Mouse (Mus musculus): Measurements from ENCODE around the gene Tbx2.

Tbx2 gene

DNA sequence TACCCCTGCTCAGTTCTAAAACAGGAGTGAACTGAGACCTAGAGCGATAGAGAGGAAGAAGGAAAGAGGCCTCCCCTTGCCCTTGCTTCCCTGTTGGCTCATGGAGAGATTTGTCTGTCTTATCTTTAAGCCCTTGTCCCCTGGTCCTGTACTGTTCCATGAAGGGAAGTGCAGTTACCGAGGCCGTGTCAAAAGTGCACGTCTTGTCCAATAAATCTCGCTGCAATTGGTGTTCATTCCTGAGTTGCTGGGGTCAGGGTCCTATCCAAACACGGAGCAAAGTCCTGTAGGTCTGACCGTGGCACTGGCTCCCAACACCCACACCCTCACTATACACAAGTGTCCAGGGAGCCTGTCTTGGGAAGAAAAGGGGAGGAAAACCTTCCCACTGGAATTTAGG, 6.5 kb upstream of the Tbx2 start:
- DNase-seq (ENCODE audit: low spot score) = no peak

DNA sequence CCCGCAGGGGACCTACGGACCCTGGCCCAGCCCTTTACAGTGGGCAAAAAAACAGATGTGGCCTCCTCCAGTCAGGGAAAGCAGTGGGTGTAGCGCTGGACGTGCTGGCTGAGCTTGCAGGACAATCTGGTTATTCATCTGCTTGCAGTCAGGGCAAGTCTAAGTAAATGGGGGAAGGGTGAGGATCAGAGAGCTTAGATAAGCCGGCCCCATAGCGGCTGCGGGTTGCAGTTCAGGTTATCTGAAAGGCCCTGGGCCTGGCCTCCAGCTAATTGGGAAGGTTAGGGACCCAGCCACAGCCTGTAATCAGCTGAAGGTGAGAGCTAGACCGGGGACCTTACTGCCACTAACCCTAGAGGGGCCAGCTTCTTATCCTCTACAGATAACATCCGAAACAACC, 5.0 kb upstream of the Tbx2 start:
- no peak for DNase-seq (ENCODE audit: low spot score)

DNA sequence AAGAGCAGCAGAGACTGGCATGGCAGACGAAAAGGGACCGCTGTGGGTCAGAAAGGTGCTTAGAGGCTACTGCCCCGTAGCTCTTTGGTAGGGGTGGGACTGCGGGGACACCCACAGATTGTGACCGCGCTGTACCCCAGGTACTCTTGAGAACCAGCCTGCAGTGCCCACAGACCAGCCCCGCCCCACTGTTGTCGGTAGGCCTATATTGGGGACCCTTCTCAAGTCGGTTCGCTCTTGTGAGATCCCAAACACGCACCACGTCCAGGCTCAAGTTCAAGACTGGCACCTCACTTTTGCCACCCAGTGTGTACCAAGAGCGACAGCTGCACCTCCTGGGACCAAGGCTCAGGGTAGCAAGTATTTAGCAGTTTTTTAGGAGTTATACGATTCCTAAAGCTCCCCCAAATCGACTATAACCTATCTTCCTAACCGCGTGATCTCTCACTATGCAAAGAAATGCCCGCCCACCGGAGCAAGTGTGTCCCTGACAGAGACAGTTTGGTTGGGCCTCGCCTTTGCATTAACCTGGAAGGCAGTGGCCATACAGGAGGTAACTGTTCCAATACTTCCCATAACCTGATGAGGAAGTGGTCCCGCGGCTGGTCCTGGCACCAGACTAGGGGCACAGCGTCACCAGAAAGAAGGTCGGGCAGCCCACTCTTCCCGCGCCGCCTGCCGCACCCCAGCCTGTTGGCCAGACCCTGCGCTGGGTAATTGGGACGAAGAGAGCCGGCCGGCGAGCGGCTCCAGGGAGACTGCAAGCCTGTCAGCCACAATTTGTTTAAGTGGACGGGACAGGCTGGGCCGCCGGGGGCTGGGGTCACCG, 3.4 kb upstream of the Tbx2 start:
- DNase-seq (ENCODE audit: low spot score) = no peak

DNA sequence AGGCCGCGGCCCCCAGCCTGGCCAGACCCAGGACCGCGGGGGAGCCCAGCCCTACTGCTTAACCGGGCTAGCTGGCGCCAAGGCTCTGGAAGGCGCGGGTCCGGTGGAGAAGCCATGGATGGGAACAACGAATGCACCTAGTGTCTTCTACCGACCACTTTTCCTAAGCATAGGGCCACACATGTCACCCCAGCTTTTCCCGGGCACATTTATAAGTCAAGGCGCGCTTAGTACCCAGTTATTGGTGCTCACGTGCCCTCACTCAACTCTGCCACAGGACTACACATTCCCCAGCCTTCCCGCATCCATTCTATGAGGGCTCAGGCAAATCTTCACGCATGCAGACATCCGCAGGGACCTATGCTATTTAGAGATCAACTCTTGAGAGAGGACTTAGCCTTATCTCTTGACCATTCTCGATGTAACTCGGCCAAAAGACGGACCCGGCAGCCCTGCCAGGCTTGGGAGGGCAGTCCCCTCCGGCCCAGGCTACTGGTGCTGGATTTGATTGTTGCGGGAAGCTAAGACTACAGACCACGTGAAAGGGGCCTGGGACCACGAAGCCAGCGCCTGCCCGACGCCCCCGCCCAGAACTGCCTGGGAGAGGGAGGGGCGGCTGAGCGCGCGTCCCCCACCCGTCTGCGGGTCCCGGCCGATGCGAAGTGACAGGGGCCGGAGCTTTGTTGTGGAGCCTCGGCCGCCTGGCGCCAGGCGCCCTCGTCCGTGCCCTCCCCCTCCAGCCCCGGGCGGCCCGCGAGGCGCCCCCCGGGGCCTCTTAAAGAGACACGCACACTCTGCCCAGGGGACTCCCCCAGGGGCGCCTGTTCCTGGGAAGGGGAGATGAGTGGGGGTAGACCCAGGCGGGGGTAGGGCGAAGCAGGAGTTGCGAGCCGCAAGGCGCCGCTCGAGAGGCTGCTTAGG, 2.6 kb upstream of the Tbx2 start:
- no peak for DNase-seq (ENCODE audit: low spot score)

DNA sequence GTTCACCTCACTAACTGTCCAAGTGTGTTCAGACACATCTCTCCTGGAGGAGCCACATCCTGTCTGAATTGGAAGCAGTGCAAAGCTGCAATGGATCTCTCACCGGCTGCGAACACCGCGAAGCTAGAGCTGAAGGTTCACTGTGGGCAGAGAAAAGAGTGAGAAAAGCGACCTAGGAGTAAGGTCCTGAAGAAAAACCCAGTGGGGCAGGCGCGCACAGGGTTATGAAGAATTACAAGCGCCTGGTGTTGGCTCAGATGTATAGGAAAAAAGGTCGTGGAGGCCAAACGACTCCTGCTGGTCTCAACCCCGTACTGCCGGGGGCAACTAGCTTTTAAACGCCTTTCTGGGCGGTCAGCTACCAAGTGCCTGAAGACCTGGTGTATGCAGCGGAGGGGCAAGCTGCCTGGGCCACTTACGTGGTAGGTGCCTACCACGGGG, 1.4 kb upstream of the Tbx2 start:
- DNase-seq (ENCODE audit: low spot score) = no peak

DNA sequence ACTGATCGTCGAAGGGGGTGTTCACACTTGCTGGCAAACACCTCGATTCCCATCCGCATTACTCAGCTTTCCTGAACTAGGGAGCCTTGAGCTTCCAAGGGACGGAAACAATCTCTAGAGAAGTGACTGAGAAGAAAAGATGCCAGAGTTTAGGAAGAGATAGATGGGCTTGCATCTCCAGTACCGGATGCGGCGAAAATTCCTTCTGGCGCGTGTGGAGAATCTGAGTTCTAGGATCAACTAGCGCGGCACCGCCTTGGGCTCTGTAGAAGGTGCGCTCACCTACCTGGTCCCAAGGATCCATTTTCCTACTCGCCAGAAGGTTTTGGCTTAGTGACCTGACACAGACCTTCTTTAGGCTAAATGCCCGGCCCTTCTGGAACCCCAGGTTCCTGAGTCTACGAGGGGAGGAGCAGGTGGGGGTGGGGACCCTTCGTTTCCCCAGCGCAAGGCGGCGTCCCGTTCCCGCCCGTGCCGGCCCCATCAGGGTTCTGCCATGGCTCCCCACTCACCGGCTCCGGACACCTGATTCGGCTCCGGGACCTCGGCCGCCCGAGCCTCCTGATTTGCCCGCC, 608 bp upstream of the Tbx2 start:
- DNase-seq (ENCODE audit: low spot score) = no peak

DNA sequence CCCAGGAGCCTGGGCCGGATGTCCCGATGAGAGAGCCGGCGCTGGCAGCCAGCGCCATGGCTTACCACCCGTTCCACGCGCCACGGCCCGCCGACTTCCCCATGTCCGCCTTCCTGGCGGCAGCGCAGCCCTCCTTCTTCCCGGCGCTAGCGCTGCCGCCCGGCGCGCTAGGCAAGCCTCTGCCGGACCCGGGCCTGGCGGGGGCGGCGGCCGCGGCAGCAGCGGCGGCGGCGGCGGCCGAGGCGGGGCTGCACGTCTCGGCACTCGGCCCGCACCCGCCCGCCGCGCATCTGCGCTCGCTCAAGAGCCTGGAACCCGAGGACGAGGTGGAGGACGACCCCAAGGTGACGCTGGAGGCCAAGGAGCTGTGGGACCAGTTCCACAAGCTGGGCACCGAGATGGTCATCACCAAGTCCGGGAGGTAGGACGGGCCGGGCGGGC, 750 bp downstream of the Tbx2 start:
- no peak for DNase-seq (ENCODE audit: low spot score)

DNA sequence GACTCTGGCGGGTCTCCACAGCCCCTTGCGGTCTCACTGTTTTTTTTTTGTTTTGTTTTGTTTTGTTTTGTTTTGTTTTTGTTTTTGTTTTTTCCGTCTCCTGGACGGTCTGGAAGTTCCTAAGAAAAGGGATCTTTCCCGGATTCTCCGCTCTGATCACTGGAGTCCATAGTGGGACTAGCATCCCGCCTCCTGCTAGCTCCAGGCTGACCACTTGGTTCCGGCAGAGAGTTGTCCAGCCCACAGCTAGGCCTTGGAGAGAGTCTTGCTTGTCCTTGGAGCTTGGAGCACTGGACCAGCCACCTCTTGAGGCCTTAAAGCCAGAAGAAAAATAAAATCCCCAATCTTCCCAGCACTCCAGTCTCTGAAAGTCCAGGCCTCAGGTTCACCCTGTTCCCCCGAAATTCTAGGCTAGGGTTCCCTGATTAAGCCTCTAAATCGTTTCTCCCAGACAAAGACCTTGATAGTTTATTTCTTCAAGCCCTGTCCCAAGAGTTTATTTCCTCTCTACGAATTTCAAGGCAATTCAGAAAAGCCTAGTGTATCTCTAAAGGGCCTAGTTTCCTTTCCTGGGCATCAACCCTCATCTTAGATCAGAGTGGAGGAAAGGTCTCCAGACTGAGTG, 1.5 kb downstream of the Tbx2 start:
- no peak for DNase-seq (ENCODE audit: low spot score)

DNA sequence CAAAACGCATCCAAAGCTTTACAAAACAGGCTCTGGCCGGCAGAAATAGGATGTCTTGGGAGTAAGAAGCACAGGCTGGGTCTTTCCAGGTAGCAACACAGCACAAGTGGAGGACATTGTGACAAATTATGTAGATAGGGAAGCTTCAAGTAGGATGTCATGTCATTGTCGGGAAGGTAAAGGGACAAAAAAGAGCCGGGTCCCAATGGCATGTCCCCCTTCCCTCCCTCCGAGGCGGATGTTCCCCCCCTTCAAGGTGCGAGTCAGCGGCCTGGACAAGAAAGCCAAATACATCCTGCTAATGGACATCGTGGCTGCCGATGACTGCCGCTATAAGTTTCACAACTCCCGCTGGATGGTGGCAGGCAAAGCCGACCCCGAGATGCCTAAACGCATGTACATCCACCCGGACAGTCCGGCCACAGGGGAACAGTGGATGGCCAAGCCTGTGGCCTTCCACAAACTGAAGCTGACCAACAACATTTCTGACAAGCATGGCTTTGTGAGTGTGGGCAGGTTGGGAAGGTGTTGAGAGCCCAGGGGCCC, 2.1 kb downstream of the Tbx2 start:
- no peak for DNase-seq (ENCODE audit: low spot score)

DNA sequence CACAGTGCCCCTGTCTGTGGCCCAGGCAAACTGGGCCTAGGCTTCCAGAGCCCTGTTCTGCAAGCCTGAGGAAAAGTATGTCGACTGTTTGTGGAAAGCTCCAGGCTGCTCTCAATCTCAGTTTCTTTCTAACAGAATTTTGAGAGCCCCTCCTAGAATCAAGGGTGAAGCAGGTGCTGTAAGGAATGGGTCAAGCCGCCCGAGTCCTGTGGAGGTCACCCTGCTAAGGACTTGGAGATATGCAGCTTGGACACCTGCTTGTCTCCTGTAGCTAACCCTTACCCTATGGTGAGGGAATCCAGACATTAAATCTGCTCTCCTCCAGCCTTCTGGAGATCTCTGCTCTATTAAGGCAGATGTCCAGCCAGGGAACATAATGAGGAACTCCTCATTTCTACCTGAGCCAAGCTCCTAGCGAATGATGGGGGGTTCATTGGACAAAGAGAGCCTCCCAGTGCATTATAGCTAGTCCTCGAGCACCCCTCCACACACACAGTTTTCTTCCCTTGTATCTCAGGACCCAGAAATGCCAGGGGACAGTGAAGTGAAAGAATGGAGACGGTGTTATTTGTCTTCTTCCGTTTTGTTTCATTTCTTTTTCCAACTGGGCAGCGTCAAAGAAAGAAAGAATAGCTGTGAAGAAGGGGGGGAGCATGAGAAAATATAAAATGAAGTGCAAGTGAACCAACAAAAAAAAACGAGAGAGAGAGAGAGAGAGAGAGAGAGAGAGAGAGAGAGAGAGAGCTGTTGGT, 2.8 kb downstream of the Tbx2 start:
- no peak for DNase-seq (ENCODE audit: low spot score)

DNA sequence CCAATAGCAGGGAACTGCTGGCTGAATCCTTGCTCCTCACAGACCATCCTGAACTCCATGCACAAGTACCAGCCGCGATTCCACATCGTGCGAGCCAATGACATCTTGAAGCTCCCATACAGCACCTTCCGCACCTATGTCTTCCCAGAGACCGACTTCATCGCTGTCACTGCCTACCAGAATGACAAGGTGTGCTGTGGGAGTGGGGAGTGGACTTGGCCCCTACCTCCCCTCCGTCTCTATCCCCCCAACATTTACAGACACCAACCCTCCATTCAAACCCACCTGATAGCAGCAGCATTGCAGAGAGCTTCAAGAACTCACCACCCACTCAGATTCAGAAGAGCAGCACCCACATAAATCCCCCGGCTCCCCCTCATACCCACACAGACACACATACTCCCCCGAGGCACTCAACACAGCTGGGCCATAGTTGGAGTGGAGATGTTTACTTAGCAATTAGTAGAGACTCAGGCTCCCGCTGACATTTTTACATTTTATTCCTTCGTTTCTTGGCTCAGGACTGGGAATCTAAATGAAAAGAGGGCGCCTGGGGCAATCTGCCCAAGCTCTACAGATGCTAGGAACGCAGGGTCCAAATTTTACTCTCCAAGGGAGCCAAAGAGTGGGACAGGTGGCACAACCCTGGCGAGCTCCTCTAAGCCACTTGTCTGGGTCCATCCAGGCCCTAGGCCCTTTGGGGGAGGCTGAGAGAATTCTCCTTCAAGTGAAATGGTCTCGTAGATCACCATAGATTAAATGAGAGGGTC, 3.6 kb downstream of the Tbx2 start:
- no peak for DNase-seq (ENCODE audit: low spot score)

DNA sequence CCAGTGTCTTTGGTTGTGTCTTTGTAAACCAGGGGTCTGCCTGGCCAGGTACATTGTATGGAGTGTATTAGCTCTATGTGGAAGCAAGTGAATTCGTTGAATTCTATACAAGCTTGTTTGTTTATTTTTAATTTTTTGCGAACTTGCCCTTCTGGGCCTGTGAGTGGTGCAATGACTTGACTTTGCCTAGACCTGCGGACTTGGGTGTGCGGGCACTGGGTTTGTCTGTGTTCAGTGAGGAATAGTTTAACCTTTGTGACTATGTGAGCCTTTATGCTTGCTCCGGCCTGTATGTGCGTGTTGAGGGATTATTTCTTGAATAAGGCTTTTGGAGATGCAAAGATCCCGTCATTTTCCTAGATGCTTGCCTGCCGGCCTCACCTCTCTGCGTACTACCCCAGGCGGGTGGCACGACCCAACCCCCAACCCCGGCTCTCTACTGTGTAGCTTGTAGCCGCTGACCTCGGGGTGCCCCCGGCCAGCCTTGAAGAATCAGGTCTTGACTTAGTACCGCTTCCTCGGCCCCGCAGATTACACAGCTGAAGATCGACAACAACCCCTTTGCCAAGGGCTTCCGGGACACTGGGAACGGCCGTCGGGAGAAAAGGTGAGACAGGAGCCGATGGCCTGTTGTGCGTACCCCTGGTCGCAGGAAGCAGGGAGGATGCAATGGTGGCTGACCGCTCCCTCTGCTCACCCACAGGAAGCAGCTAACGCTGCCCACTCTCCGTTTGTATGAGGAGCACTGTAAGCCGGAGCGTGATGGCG, 4.4 kb downstream of the Tbx2 start:
- no peak for DNase-seq (ENCODE audit: low spot score)

DNA sequence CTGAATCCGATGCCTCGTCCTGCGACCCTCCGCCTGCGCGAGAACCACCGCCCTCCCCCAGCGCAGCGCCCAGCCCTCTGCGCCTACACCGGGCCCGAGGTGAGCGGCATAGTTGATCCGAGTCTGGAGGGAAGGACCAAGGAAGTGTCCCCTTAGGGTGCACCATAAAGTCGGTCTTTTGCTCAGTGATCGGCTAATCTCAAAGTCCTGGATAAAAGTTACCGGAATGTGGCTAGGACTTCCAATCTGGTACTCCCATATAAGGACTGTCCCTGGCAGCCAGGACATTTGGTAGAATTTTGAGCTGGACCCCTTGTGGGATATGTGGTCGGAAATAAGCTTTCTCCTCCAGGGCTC, 4.9 kb downstream of the Tbx2 start:
- no peak for DNase-seq (ENCODE audit: low spot score)

DNA sequence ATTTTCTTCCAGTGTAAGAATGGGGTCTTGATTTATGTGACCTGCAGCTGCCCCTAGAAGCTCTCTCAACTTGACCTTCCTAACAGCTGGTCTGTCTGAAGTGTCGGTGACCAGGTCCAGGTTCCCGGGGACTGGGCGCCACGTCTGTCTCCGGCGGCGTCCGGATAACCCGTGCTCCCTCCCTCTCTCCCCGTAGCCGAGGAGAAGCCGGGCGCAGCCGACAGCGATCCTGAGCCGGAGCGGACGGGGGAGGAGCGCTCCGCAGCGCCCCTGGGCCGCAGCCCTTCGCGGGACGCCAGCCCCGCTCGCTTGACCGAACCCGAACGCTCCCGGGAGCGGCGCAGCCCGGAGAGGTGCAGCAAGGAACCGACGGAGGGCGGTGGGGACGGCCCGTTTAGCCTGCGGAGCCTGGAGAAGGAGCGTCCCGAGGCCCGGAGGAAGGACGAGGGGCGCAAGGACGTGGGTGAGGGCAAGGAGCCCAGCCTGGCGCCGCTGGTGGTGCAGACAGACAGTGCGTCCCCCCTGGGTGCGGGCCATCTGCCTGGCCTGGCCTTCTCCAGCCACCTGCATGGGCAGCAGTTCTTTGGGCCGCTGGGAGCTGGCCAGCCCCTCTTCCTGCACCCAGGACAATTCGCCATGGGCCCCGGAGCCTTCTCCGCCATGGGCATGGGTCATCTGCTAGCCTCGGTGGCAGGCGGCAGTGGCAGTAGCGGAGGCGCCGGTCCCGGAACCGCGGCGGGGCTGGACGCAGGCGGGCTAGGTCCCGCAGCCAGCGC, 5.5 kb downstream of the Tbx2 start:
- peak; percentile 24 for DNase-seq (ENCODE audit: low spot score)

DNA sequence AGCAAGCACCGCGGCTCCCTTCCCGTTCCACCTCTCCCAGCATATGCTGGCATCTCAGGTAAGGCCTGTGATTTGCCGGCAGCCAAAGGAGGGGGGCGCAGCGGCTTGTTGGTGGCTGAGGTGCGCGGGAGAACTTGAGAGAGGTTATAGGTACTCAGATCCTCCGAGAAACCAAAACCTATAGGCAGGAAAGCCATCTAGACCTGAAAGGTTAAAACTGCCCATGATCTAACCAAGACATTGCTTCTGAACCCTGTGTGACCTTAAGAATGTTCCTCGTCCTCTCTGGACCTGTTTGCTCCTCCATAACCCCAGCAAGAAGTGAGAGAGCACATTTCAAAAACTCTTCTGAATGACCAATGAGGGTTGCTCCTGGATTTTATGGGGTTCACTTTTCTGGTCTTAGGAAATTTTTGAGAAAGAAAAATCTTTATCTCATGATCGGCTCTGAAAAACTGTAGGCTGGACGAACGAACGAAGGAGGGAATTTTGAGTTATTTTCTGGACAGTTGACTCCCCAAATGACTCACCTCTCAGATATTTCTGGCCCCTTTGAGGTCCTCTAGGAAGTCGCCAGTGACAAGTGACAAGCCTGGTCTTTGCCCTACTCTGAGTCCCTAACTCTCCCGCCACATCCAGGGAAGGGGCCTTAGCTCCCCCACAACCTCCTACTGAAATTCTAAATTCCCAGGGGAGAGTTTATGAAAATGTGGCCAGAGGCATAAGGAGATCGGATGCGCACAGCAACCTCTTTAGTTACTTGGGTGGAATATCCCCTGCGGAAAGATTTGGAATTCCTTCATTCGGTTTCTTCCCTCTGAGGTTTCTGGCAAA, 6.3 kb downstream of the Tbx2 start:
- DNase-seq (ENCODE audit: low spot score) = no peak

DNA sequence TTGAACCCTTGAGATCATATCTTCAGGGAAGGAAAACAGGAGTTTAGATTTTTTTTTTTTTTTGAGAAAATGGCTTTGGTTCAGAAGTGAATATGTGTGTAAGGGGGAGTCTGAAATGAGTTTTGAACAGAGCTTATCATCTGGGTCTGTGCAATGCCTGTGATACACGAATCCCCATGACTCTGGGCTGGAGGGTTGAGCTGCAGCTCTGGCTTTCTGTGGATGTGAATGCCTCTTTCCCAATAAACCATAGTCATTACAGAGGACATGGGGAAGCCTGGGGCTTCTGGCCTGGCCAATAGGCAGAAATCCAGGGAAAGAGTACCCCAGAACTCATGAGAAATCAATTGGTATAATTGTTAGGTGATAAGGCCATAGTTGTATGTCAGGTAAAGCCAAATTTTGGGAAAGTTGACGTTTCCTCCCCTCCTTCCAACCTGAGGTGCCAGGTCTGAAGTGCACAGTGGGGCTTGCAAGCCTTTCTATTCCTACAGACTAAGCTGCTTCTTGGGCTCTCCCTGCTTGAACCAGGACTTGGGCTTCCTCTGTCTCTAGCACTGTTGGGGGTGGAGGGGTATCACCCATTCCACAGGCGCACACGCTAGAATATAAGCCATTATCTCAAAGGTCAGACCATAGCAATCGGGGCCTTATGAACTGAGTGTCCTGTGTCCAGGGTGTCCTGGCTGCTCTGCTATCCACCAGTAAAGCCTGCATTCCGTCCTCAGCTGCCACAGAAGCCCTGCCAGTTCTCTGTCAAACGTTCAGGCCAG, 7.1 kb downstream of the Tbx2 start:
- no peak for DNase-seq (ENCODE audit: low spot score)

All from ovary, postnatal 10 days (tissue).